Mouse (Mus musculus): Measurements from ENCODE around the gene Cog8.

DNA sequence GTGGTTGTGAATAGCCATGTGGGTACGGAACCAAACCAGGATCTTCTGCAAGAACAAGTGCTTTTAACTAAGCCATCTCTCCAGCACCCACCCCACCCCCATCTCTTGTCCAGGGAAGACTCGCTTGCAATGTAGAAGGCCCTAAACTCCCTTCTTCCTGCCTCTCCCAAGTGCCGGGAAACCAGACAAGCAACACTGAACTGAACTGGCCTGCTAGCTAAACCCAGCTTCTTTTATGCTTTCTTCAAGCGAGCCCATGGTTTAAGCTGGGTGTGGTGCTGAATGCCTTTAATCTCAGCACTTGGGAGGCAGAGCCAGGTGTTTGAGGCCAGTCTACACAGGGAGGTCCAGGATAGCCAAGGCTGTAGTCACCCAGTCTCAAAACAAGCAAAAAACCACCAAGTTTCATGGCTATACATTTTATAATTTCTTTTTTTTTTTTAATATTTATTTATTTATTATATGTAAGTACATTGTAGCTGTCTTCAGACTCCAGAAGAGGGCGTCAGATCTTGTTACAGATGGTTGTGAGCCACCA lies 32.1 kb upstream of the Cog8 start:
- no peak for TF ChIP-seq POLR2A (IDR thresholded peaks at IDR 0.05; ENCODE audit: low read depth, low read length)
- TF ChIP-seq CTCF (IDR thresholded peaks at IDR 0.05; ENCODE audit: extremely low read depth, insufficient read length, insufficient replicate concordance, low read depth, low read length), result no peak
